Mouse (Mus musculus): ENCODE measurements around the gene Ramp2. TPM values are rescaled to one million over a fixed set of nuclear protein-coding genes. Genes with fewer than 3 reads are reported as not detected.
A peak's percentile ranks its signal among the peaks of the same experiment; 100 is the strongest.

The Ramp2 gene
- polyA plus RNA-seq, 1 experiment from 2014 or later, result 55.3 TPM

DNA sequence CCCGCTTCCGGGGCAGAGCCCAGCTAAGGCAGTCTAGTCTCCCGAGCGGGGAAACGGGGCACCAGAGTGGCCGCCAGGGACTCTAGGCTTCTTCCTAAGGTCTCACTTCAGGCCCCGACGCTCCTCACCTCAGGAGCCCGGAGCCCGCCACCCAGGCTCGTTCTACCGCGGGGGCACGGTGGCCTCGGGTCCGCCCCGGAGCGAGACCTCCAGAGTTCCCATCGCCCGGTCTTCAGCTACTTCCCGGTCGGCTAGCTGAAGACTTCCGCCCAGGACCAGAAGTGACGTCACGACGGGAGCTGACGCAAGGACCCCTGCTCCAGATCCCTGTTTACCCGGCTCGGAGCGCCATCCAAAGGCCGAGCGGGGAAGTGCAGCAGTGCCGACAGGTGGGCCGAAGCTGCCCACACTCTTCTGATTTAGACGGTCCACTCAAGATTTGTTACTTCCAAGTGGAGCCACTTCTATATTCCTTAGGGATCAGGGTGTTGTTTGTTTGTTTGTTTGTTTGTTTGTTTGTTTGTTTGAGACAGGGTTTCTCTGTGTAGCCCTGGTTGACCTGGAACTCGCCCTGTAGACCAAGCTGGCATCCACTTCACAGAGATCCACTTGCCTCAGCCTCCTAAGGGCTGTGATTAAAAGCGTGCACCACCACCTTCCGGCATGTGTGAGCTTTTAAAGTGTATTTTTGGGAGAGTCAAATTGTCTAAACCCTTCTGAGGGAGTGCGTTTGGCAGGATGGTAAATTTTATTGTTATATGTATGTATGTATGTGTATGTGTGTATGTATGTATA is 56.4 kb downstream of the Ramp2 start, which contains the start of gene Becn1:
TSS of gene Becn1 (minus strand) at position 283 of the 795 bp plus-strand sequence.
- peak within 1 kb of the TSS; percentile 89 for H3K9ac ChIP-seq
- H3K36me3 ChIP-seq (ENCODE audit: poor library complexity, severe bottlenecking), result peaks cover 16% of the 10 kb centered on the region
- peak within 1 kb of the TSS; percentile 6; the same call in 1 of the 2 replicates for H3K27ac ChIP-seq
- peak within 1 kb of the TSS; percentile 99 for H3K4me2 ChIP-seq
- 7% methylated on average over 39 of the region's 39 CpGs for WGBS
- peak; percentile 95 for ATAC-seq
- peaks cover 24% of the 10 kb centered on the region for H3K4me1 ChIP-seq
- peak within 1 kb of the TSS; percentile 75 for H3K4me3 ChIP-seq
- H3K9me3 ChIP-seq (replicated peaks), result no peaks in the 10 kb centered on the region
- peaks cover 10% of the 10 kb centered on the region; the same call in 1 of the 2 replicates for H3K27me3 ChIP-seq

DNA sequence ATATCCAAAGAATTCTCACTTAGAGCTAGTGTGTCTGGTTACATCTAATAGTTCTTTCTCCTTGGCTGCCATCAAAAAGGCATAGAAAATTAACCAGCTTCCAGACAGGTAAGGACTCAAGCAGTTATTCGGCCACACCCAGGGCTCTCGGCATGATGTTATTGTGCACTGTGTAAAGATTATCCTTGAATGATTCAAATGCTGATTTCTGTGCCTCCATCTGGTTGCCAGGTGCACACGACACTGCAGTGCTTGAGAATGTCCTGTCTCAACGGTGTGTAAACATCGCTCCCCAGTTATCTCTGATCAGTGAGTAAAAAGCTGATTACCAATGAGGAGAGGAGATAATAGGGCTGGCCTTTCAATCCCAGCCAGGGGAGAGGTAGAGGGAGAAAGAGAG is 61.9 kb downstream of the Ramp2 start:
- peaks cover 10% of the 10 kb centered on the region; the same call in 1 of the 2 replicates for H3K27me3 ChIP-seq
- no peaks in the 10 kb centered on the region for H3K36me3 ChIP-seq (ENCODE audit: poor library complexity, severe bottlenecking)
- no peaks in the 10 kb centered on the region for H3K4me1 ChIP-seq
- H3K27ac ChIP-seq, result no peak overlapping the region
- no peaks in the 10 kb centered on the region for H3K9me3 ChIP-seq (replicated peaks)
- no peak overlapping the region for H3K4me2 ChIP-seq
- no peak for ATAC-seq
- 48% methylated on average over 5 of the region's 5 CpGs for WGBS
- no peak overlapping the region for H3K9ac ChIP-seq
- H3K4me3 ChIP-seq, result no peak overlapping the region

Other genes with a start within 250 kb of the Ramp2 start
- gene Atp6v0a1, start 236.6 kb upstream of the Ramp2 start, polyA plus RNA-seq (2015; fragmentation: Nextera tagmentation; extraction: Ambion mirVana), result 52.9 and 56.3 TPM in 2 replicates
- gene Naglu, start 176.0 kb upstream of the Ramp2 start, polyA plus RNA-seq (2015; fragmentation: Nextera tagmentation; extraction: Ambion mirVana), result 4.8 and 6.5 TPM in 2 replicates
- not detected in 2 replicates for gene Hsd17b1, start 167.6 kb upstream of the Ramp2 start, polyA plus RNA-seq (2015; fragmentation: Nextera tagmentation; extraction: Ambion mirVana)
- 45.8 and 48.2 TPM in 2 replicates for gene Coasy, start 163.5 kb upstream of the Ramp2 start, polyA plus RNA-seq (2015; fragmentation: Nextera tagmentation; extraction: Ambion mirVana)
- 71.1 and 81.2 TPM in 2 replicates for gene Mlx, start 158.8 kb upstream of the Ramp2 start, polyA plus RNA-seq (2015; fragmentation: Nextera tagmentation; extraction: Ambion mirVana)
- gene Psmc3ip, start 150.6 kb upstream of the Ramp2 start, polyA plus RNA-seq (2015; fragmentation: Nextera tagmentation; extraction: Ambion mirVana), result 63.3 and 64.1 TPM in 2 replicates
- 18.6 and 20.8 TPM in 2 replicates for gene Retreg3, start 126.1 kb upstream of the Ramp2 start, polyA plus RNA-seq (2015; fragmentation: Nextera tagmentation; extraction: Ambion mirVana)
- 108 and 112 TPM in 2 replicates for gene Tubg1, start 126.1 kb upstream of the Ramp2 start, polyA plus RNA-seq (2015; fragmentation: Nextera tagmentation; extraction: Ambion mirVana)
- 14.6 and 16.4 TPM in 2 replicates for gene Tubg2, start 90.1 kb upstream of the Ramp2 start, polyA plus RNA-seq (2015; fragmentation: Nextera tagmentation; extraction: Ambion mirVana)
- gene Cntnap1, start 75.5 kb upstream of the Ramp2 start, polyA plus RNA-seq (2015; fragmentation: Nextera tagmentation; extraction: Ambion mirVana), result 0.36 and 0.42 TPM in 2 replicates
- 4.5 and 6.4 TPM in 2 replicates for gene Plekhh3, start 74.7 kb upstream of the Ramp2 start, polyA plus RNA-seq (2015; fragmentation: Nextera tagmentation; extraction: Ambion mirVana)
- gene Ccr10, start 70.6 kb upstream of the Ramp2 start, polyA plus RNA-seq (2015; fragmentation: Nextera tagmentation; extraction: Ambion mirVana), result 0.10 TPM in 1 of 2 replicates, not detected in the other
- gene Ezh1, start 19.6 kb upstream of the Ramp2 start, polyA plus RNA-seq (2015; fragmentation: Nextera tagmentation; extraction: Ambion mirVana), result 12.1 and 13.8 TPM in 2 replicates
- gene Vps25, start 7.7 kb downstream of the Ramp2 start, polyA plus RNA-seq (2015; fragmentation: Nextera tagmentation; extraction: Ambion mirVana), result 92.6 and 109 TPM in 2 replicates
- gene Wnk4, start 14.5 kb downstream of the Ramp2 start, polyA plus RNA-seq (2015; fragmentation: Nextera tagmentation; extraction: Ambion mirVana), result 4.4 and 4.5 TPM in 2 replicates
- gene Cntd1, start 33.0 kb downstream of the Ramp2 start, polyA plus RNA-seq (2015; fragmentation: Nextera tagmentation; extraction: Ambion mirVana), result 1.2 and 1.9 TPM in 2 replicates
- 190 and 203 TPM in 2 replicates for gene Coa3, start 33.1 kb downstream of the Ramp2 start, polyA plus RNA-seq (2015; fragmentation: Nextera tagmentation; extraction: Ambion mirVana)
- gene Becn1, start 56.3 kb downstream of the Ramp2 start, polyA plus RNA-seq (2015; fragmentation: Nextera tagmentation; extraction: Ambion mirVana), result 164 and 175 TPM in 2 replicates
- gene Psme3, start 70.2 kb downstream of the Ramp2 start, polyA plus RNA-seq (2015; fragmentation: Nextera tagmentation; extraction: Ambion mirVana), result 144 and 145 TPM in 2 replicates
- gene Aoc2, start 79.0 kb downstream of the Ramp2 start, polyA plus RNA-seq (2015; fragmentation: Nextera tagmentation; extraction: Ambion mirVana), result 1.7 and 2.2 TPM in 2 replicates
- gene Aoc3, start 84.6 kb downstream of the Ramp2 start, polyA plus RNA-seq (2015; fragmentation: Nextera tagmentation; extraction: Ambion mirVana), result not detected in 2 replicates
- not detected in 2 replicates for gene G6pc, start 121.5 kb downstream of the Ramp2 start, polyA plus RNA-seq (2015; fragmentation: Nextera tagmentation; extraction: Ambion mirVana)
- gene Aarsd1, start 171.6 kb downstream of the Ramp2 start, polyA plus RNA-seq (2015; fragmentation: Nextera tagmentation; extraction: Ambion mirVana), result 101 and 113 TPM in 2 replicates
- 7.6 and 8.0 TPM in 2 replicates for gene Gm27029, start 178.8 kb downstream of the Ramp2 start, polyA plus RNA-seq (2015; fragmentation: Nextera tagmentation; extraction: Ambion mirVana)
- gene Rundc1, start 179.1 kb downstream of the Ramp2 start, polyA plus RNA-seq (2015; fragmentation: Nextera tagmentation; extraction: Ambion mirVana), result 24.2 and 26.3 TPM in 2 replicates
- 1.2 TPM in 2 replicates for gene Ptges3l, start 179.3 kb downstream of the Ramp2 start, polyA plus RNA-seq (2015; fragmentation: Nextera tagmentation; extraction: Ambion mirVana)
- gene Rpl27, start 196.3 kb downstream of the Ramp2 start, polyA plus RNA-seq (2015; fragmentation: Nextera tagmentation; extraction: Ambion mirVana), result 338 and 387 TPM in 2 replicates
- 2.3 and 2.5 TPM in 2 replicates for gene Ifi35, start 202.4 kb downstream of the Ramp2 start, polyA plus RNA-seq (2015; fragmentation: Nextera tagmentation; extraction: Ambion mirVana)
- gene Rnd2, start 219.0 kb downstream of the Ramp2 start, polyA plus RNA-seq (2015; fragmentation: Nextera tagmentation; extraction: Ambion mirVana), result 155 and 197 TPM in 2 replicates
- gene Vat1, start 220.2 kb downstream of the Ramp2 start, polyA plus RNA-seq (2015; fragmentation: Nextera tagmentation; extraction: Ambion mirVana), result 61.3 and 67.0 TPM in 2 replicates